Mouse (Mus musculus) hindbrain, embryonic 11.5 days (tissue): Measurements from ENCODE around the gene Tmem104. TPM values are rescaled to one million over a fixed set of nuclear protein-coding genes. Genes with fewer than 3 reads are reported as not detected.

Source experiments
- ATAC-seq: fragments of 200-750 bp; cut with Nextera tagmentation; 2 replicates; pipeline ENCODE4 v1.8.0; 2017; ENCODE audit warnings: mild to moderate bottlenecking, moderate TSS enrichment, moderate library complexity; ENCODE audit not compliant: low FRiP score
- DNase-seq: peaks from one replicate; pipeline ENCODE4 v3.0.0-alpha.2; 2015; ENCODE audit warnings: low spot score
- H3K27ac ChIP-seq: fragments of 300-500 bp; sonication (generic); 2 replicates; pipeline ENCODE4 v1.5.1; 2014; ENCODE audit warnings: mild to moderate bottlenecking, low read depth, low read length
- H3K27me3 ChIP-seq: fragments of 300-500 bp; sonication (generic); 2 replicates; pipeline ENCODE4 v1.6.1; 2014; ENCODE audit warnings: mild to moderate bottlenecking, low read length, moderate library complexity, mixed read lengths; ENCODE audit not compliant: control insufficient read depth, insufficient read depth
- H3K36me3 ChIP-seq: fragments of 300-500 bp; sonication (generic); 2 replicates; pipeline ENCODE4 v1.6.1; 2014; ENCODE audit warnings: mild to moderate bottlenecking, low read length, moderate library complexity, mixed read lengths; ENCODE audit not compliant: control insufficient read depth, insufficient read depth
- H3K4me1 ChIP-seq: fragments of 300-500 bp; sonication (generic); replicated peaks from 2 replicates; pipeline ENCODE4 v1.6.1; 2014; ENCODE audit warnings: low read length, mixed read lengths; ENCODE audit not compliant: control insufficient read depth, insufficient read depth
- H3K4me2 ChIP-seq: fragments of 300-500 bp; sonication (generic); replicated peaks from 2 replicates; pipeline ENCODE4 v1.6.1; 2014; ENCODE audit warnings: mild to moderate bottlenecking, low read depth, low read length
- H3K4me3 ChIP-seq: fragments of 300-500 bp; sonication (generic); 2 replicates; pipeline ENCODE4 v1.5.1; 2014; ENCODE audit warnings: low read depth, low read length
- H3K9ac ChIP-seq: fragments of 300-500 bp; sonication (generic); 2 replicates; pipeline ENCODE4 v1.6.1; 2014; ENCODE audit warnings: low read depth, low read length
- H3K9me3 ChIP-seq: fragments of 300-500 bp; sonication (generic); 2 replicates; pipeline ENCODE4 v1.6.1; 2016; ENCODE audit warnings: low read length; ENCODE audit not compliant: control insufficient read depth
- WGBS: fragments of 180-500 bp; shearing (Covaris S2); extraction: QIAGEN DNeasy Blood & Tissue Kit; methylation state at CpG from one replicate; pipeline ENCODE4 v1.1.7; 2014; 5-methylcytosine and 5-hydroxymethylcytosine counted together
- polyA plus RNA-seq: library from polyadenylated mRNA; unstranded; fragments of >200 nt; fragmentation: Nextera tagmentation; extraction: Ambion mirVana; gene quantifications from 2 replicates; pipeline ENCODE4 v1.2.1, GENCODE M21; 2014

The Tmem104 gene
- polyA plus RNA-seq, 1 experiment from 2014 or later, result 7.3 TPM

DNA sequence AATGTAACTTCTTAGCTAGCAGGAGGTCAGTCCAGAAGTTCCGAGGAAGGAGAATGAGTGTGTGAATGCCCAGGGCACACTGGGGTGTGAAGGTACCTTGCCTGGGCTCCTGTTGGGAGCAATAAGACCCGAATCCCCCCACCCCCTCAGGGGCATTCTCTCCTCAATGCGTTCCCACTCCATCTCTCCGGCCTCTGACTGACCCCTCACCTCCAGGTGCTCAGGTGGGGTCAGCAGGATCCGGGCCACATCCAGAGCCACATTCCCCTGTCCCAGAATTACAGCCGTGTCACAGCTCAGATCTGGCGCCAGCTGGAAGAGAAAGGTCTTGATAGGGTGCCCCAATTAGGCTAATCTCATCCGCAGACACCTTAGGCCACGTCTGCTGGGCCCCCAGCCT, 83.8 kb downstream of the Tmem104 start:
- H3K4me2 ChIP-seq, result no peak overlapping the region
- 78% methylated on average over 9 of the region's 9 CpGs for WGBS
- H3K27me3 ChIP-seq, result peaks cover 28% of the 10 kb centered on the region
- H3K9me3 ChIP-seq, result no peaks in the 10 kb centered on the region
- no peak overlapping the region for H3K27ac ChIP-seq
- H3K4me1 ChIP-seq, result peaks cover 19% of the 10 kb centered on the region
- no peaks in the 10 kb centered on the region for H3K36me3 ChIP-seq
- DNase-seq (no peak), ATAC-seq (no peak)
- no peak overlapping the region for H3K4me3 ChIP-seq
- no peak overlapping the region for H3K9ac ChIP-seq

DNA sequence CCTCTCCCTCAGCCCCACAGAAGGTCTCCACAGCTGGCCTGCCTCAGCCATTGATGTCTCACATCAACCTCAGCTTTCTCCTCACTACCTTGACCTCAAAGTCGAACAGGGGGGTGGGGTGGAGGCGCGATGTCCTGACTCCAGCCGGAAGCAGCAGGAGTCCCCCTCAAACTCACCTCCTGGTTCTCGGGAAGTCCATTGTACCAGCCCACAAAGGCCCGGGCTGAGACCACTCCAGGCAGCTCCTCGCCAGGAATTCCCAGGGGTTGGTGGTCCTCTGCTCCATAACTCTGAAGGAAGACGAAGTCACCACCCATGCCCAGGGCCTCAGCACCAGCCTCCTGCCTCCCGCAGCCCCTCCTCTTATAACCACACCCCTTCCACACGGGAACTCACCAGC, 84.2 kb downstream of the Tmem104 start:
- Histone ChIP-seq H3K4me1 (peaks cover 17% of the 10 kb centered on the region), H3K27me3 (peaks cover 24% of the 10 kb centered on the region), H3K27ac (no peak overlapping the region), H3K36me3 (no peaks in the 10 kb centered on the region), H3K4me3 (no peak overlapping the region), H3K9ac (no peak overlapping the region), H3K4me2 (no peak overlapping the region), H3K9me3 (no peaks in the 10 kb centered on the region)
- WGBS, result 66% methylated on average over 10 of the region's 10 CpGs
- no peak for ATAC-seq
- no peak for DNase-seq

DNA sequence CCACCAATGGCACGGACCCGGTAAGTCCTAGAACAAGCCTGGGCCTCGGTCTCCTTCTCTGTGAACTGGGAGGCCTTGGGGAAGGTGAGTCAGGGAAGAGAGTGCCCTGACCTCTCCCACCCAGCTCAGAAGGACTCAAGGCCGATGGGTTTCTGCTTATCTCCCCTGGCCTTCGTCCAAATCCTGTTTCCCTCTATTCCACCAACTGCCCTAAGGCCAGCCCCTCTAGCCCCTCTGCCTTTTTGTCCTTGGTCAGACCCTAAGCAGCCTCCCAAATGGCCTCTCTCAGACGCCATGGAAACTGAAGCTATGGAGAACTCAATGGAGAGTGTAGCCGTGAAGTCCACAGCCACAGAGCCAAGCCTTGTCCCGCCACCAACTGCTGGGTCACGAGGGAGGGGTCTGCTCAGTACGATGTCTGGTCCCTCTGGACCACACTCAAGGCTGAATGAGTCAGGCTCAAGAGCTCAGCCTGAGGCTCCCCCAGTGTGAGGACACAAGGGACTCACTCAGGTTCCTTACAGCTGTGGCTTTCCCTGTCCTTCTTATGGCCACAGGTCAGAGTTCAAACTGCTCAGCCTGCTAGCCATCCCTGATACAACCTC, 85.7 kb downstream of the Tmem104 start:
- Histone ChIP-seq H3K9ac (no peak overlapping the region), H3K4me3 (no peak overlapping the region), H3K4me1 (peaks cover 12% of the 10 kb centered on the region), H3K4me2 (no peak overlapping the region), H3K9me3 (no peaks in the 10 kb centered on the region), H3K27me3 (peaks cover 8% of the 10 kb centered on the region), H3K36me3 (no peaks in the 10 kb centered on the region), H3K27ac (no peak overlapping the region)
- WGBS, result 75% methylated on average over 10 of the region's 10 CpGs
- ATAC-seq (no peak), DNase-seq (no peak)

DNA sequence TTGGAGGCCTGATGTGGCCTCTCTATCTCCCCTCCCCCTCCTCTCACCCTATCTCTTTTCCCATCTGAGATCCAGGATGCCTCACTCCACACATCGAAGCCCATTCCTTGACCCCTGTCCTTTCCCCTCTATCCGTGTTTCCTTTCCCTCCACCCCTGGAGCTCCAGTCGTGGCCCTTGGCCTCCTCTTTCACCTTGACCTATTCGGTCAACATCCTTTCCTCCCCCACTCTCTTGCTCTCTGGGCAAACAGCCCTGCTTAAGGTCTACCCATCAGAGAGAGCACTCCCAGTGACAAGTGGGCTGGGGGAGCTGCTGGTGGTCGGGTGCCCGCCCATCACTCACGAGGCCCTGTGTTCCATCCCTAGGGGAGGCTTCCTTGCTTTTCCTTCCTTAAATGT, 86.4 kb downstream of the Tmem104 start:
- Histone ChIP-seq H3K4me2 (no peak overlapping the region), H3K9me3 (no peaks in the 10 kb centered on the region), H3K27me3 (peaks cover 2% of the 10 kb centered on the region; the same call in 1 of the 2 replicates), H3K4me3 (no peak overlapping the region), H3K36me3 (no peaks in the 10 kb centered on the region), H3K9ac (no peak overlapping the region), H3K27ac (no peak overlapping the region), H3K4me1 (peaks cover 12% of the 10 kb centered on the region)
- no peak for DNase-seq
- 64% methylated on average over 7 of the region's 7 CpGs for WGBS
- ATAC-seq, result no peak

DNA sequence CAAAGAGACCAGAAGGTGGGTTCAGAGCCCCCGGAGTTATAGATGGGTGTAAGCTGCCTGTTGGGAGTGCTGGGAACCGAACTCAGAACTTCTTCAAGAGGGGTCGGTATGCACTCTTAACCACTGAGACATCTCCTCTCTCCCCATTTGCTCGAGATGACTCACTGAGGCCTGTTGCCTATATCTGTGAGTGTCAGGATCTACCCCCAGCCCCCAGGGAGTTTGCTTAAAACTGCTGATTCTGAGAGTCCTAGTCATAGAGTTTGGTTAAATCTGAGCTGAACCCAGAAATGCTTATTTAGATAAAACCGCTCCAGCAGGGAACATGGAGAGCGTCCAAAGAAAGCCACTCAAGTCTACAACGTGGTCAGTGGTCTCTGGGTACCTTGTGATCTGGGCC, 86.9 kb downstream of the Tmem104 start:
- H3K4me1 ChIP-seq, result peaks cover 12% of the 10 kb centered on the region
- H3K4me2 ChIP-seq, result no peak overlapping the region
- DNase-seq (no peak), ATAC-seq (no peak)
- no peaks in the 10 kb centered on the region for H3K36me3 ChIP-seq
- no peak overlapping the region for H3K27ac ChIP-seq
- H3K9ac ChIP-seq, result no peak overlapping the region
- no peak overlapping the region for H3K4me3 ChIP-seq
- H3K27me3 ChIP-seq, result no peaks in the 10 kb centered on the region
- WGBS, result 84% methylated on average over 7 of the region's 7 CpGs
- H3K9me3 ChIP-seq, result no peaks in the 10 kb centered on the region

DNA sequence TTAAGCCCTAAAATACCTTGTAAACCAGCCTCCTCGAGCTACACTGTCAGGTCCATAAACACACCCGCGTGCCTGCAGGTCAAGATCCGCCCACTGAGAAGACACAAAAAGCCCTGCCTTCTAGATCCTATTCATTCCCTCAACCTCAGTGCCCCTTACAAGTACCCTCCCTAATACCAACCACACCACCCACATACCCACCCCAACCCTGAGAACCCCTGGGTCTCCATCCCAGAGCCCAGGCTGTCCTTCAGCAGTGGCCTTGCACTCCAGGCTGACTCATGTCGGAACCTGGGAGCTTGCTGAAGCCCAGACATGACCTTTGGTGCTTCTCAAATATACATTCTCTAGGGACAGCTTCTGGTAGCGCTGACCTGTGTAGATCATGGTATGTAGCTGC, 87.5 kb downstream of the Tmem104 start:
- H3K36me3 ChIP-seq, result no peaks in the 10 kb centered on the region
- no peak for DNase-seq
- H3K27me3 ChIP-seq, result no peaks in the 10 kb centered on the region
- peaks cover 10% of the 10 kb centered on the region for H3K4me1 ChIP-seq
- no peak for ATAC-seq
- no peak overlapping the region for H3K9ac ChIP-seq
- no peak overlapping the region for H3K27ac ChIP-seq
- WGBS, result 93% methylated on average over 6 of the region's 6 CpGs
- H3K9me3 ChIP-seq, result no peaks in the 10 kb centered on the region
- H3K4me2 ChIP-seq, result no peak overlapping the region
- no peak overlapping the region for H3K4me3 ChIP-seq

DNA sequence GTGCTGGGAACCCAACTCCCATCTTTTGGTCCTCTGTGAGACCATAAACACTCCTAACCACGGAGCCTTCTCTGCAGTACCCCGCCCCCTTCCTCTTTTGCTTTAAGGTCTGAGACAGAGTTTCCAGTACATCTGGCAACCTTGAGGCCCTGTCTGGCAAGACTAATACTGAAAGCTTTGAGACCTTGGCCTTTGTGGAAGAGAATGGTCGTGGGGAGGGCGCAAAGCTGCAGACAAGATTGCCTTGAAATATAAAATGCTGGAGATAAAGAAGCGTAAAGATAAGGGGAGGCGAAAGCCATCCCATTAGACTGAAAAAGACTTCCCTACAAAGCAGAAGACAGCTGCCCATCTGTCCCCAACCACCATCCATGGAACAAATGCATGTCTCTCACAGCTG, 88.2 kb downstream of the Tmem104 start:
- no peak for ATAC-seq
- Histone ChIP-seq H3K27me3 (no peaks in the 10 kb centered on the region), H3K4me1 (peaks cover 7% of the 10 kb centered on the region), H3K4me3 (no peak overlapping the region), H3K27ac (no peak overlapping the region), H3K4me2 (no peak overlapping the region), H3K9ac (no peak overlapping the region), H3K36me3 (no peaks in the 10 kb centered on the region), H3K9me3 (no peaks in the 10 kb centered on the region)
- WGBS, result 81% methylated on average over 6 of the region's 6 CpGs
- no peak for DNase-seq

DNA sequence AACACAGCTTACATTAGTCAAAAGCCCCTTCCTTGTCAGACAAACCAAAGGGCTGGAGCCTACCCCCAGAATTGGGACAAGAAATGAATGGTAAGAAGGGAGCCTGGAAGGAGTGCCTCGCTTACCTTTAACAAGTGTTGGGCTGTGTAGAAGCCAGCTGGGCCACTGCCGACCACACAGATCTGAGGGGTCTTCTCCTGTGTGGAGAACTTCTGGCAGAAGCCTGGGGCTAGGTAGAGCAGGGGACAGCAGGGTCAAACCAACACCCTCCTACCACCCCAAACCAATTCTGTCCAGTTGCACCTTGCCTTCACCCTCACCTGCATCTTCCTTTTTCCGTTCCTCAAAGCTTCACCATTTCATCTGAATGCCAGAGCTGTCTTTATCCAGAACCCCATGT, 88.7 kb downstream of the Tmem104 start:
- H3K36me3 ChIP-seq, result no peaks in the 10 kb centered on the region

DNA sequence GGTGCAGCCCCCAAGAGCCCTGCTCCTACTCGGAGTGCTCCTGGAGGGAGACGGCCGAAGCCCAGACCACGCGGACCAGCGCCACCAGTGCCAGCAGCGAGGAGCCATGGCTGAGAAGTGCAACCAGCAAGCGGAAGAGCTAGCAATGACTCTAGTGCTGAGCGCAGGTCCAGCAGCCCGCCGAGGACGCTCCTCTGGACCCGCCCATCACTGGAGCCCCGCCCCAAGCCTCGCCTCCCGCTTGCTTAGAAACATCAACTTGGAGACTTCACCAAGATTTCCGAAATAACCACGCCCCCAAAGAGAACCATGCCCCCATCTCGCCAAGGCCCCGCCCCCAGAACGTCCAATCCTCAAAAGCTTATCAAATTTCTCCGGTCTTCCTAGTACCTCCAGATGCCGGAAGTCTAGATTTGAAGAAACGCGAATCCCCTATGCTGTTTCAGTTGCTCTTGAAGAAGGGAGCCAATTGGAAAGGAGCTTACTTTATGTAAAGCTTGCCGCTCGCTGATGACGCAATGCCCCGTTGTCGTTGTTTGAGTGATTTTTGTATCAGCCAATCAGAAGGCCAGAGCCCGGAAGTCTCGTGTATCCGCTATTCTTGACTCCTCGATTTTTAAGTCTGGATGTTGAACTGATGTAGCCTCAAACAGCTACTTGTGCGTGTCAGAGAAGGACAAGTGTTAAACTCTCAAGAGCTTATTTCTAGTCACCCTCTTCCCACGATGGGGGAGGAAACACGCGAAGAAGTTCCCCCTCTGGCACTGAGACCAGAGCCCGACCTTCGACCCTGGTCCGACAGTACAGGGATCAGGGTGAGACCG, 89.7 kb downstream of the Tmem104 start, which contains the start of gene Fdxr:
Gene Fdxr (minus strand): TSS at position 271 of the 824 bp plus-strand sequence.
- Histone ChIP-seq H3K27me3 (no peaks in the 10 kb centered on the region), H3K4me2 (peak within 1 kb of the TSS; percentile 64), H3K4me1 (peaks cover 7% of the 10 kb centered on the region), H3K9ac (peak within 1 kb of the TSS; percentile 64), H3K9me3 (no peaks in the 10 kb centered on the region), H3K27ac (peak within 1 kb of the TSS; percentile 74), H3K36me3 (no peaks in the 10 kb centered on the region), H3K4me3 (peak within 1 kb of the TSS; percentile 46)
- DNase-seq (peak; percentile 99), ATAC-seq (peak; percentile 97)
- WGBS, result under 1% methylated on average over 42 of the region's 42 CpGs

More for the DNA sequence above, 88.7 kb downstream of the Tmem104 start:
- Histone ChIP-seq H3K27ac (peak overlapping the region; percentile 74; the same call in 1 of the 2 replicates), H3K4me3 (peak overlapping the region; percentile 46), H3K4me2 (peak overlapping the region; percentile 64), H3K9me3 (no peaks in the 10 kb centered on the region), H3K27me3 (no peaks in the 10 kb centered on the region), H3K4me1 (peaks cover 7% of the 10 kb centered on the region), H3K9ac (peak overlapping the region; percentile 64)
- DNase-seq (no peak), ATAC-seq (no peak)
- 69% methylated on average over 3 of the region's 3 CpGs for WGBS
